Mouse (Mus musculus) hindbrain, embryonic 11.5 days (tissue): ENCODE data around the gene Arih1. TPM values are rescaled to one million over a fixed set of nuclear protein-coding genes. Genes with fewer than 3 reads are reported as not detected.

Experiments used
- ATAC-seq: fragments of 200-750 bp; cut with Nextera tagmentation; 2 replicates; pipeline ENCODE4 v1.8.0; 2017; ENCODE audit warnings: mild to moderate bottlenecking, moderate TSS enrichment, moderate library complexity; ENCODE audit not compliant: low FRiP score
- DNase-seq: peaks from one replicate; pipeline ENCODE4 v3.0.0-alpha.2; 2015; ENCODE audit warnings: low spot score
- H3K27ac ChIP-seq: fragments of 300-500 bp; sonication (generic); 2 replicates; pipeline ENCODE4 v1.5.1; 2014; ENCODE audit warnings: mild to moderate bottlenecking, low read depth, low read length
- H3K27me3 ChIP-seq: fragments of 300-500 bp; sonication (generic); 2 replicates; pipeline ENCODE4 v1.6.1; 2014; ENCODE audit warnings: mild to moderate bottlenecking, low read length, moderate library complexity, mixed read lengths; ENCODE audit not compliant: control insufficient read depth, insufficient read depth
- H3K36me3 ChIP-seq: fragments of 300-500 bp; sonication (generic); 2 replicates; pipeline ENCODE4 v1.6.1; 2014; ENCODE audit warnings: mild to moderate bottlenecking, low read length, moderate library complexity, mixed read lengths; ENCODE audit not compliant: control insufficient read depth, insufficient read depth
- H3K4me1 ChIP-seq: fragments of 300-500 bp; sonication (generic); replicated peaks from 2 replicates; pipeline ENCODE4 v1.6.1; 2014; ENCODE audit warnings: low read length, mixed read lengths; ENCODE audit not compliant: control insufficient read depth, insufficient read depth
- H3K4me2 ChIP-seq: fragments of 300-500 bp; sonication (generic); replicated peaks from 2 replicates; pipeline ENCODE4 v1.6.1; 2014; ENCODE audit warnings: mild to moderate bottlenecking, low read depth, low read length
- H3K4me3 ChIP-seq: fragments of 300-500 bp; sonication (generic); 2 replicates; pipeline ENCODE4 v1.5.1; 2014; ENCODE audit warnings: low read depth, low read length
- H3K9ac ChIP-seq: fragments of 300-500 bp; sonication (generic); 2 replicates; pipeline ENCODE4 v1.6.1; 2014; ENCODE audit warnings: low read depth, low read length
- H3K9me3 ChIP-seq: fragments of 300-500 bp; sonication (generic); 2 replicates; pipeline ENCODE4 v1.6.1; 2016; ENCODE audit warnings: low read length; ENCODE audit not compliant: control insufficient read depth
- WGBS: fragments of 180-500 bp; shearing (Covaris S2); extraction: QIAGEN DNeasy Blood & Tissue Kit; methylation state at CpG from one replicate; pipeline ENCODE4 v1.1.7; 2014; 5-methylcytosine and 5-hydroxymethylcytosine counted together
- polyA plus RNA-seq: library from polyadenylated mRNA; unstranded; fragments of >200 nt; fragmentation: Nextera tagmentation; extraction: Ambion mirVana; gene quantifications from 2 replicates; pipeline ENCODE4 v1.2.1, GENCODE M21; 2014

Gene Arih1
- polyA plus RNA-seq, 1 experiment from 2014 or later: 20.8 TPM

GRCm38 (mm10) chr9:59338411-59338810 lies 148.0 kb downstream of the Arih1 start:
- DNase-seq (no peak), ATAC-seq (no peak)
- WGBS: 82% methylated on average over 5 of the region's 5 CpGs
- H3K9ac ChIP-seq: no peak overlapping the region
- H3K9me3 ChIP-seq: no peaks in the 10 kb centered on the region
- H3K4me3 ChIP-seq: no peak overlapping the region
- H3K36me3 ChIP-seq: peaks cover 4% of the 10 kb centered on the region; the same call in 1 of the 2 replicates
- H3K27me3 ChIP-seq: no peaks in the 10 kb centered on the region
- H3K4me1 ChIP-seq: no peaks in the 10 kb centered on the region
- H3K27ac ChIP-seq: no peak overlapping the region
- H3K4me2 ChIP-seq: no peak overlapping the region

Other genes starting within 250 kb of the Arih1 start
- gene Adpgk, start 195.1 kb downstream of the Arih1 start, polyA plus RNA-seq: 40.9 and 44.0 TPM in 2 replicates
- gene Bbs4, start 133.1 kb downstream of the Arih1 start, polyA plus RNA-seq: 21.8 and 22.0 TPM in 2 replicates
- 51.2 and 54.9 TPM in 2 replicates for gene Hexa, start 52.9 kb upstream of the Arih1 start, polyA plus RNA-seq
- gene Tmem202, start 53.2 kb upstream of the Arih1 start, polyA plus RNA-seq: 0.14 and 0.15 TPM in 2 replicates
- gene Celf6, start 91.3 kb upstream of the Arih1 start, polyA plus RNA-seq: 10.7 and 12.1 TPM in 2 replicates
- 133 and 134 TPM in 2 replicates for gene Parp6, start 130.7 kb upstream of the Arih1 start, polyA plus RNA-seq
- gene Pkm, start 169.8 kb upstream of the Arih1 start, polyA plus RNA-seq: 1,589 and 1,915 TPM in 2 replicates
- gene Gramd2, start 193.5 kb upstream of the Arih1 start, polyA plus RNA-seq: 0.07 and 0.43 TPM in 2 replicates